Mouse (Mus musculus): ENCODE results near the gene Znrf1. TPM values are rescaled to one million over a fixed set of nuclear protein-coding genes. Genes with fewer than 3 reads are reported as not detected.

Znrf1 gene
- total RNA-seq, 1 experiment: 38.4 TPM

DNA sequence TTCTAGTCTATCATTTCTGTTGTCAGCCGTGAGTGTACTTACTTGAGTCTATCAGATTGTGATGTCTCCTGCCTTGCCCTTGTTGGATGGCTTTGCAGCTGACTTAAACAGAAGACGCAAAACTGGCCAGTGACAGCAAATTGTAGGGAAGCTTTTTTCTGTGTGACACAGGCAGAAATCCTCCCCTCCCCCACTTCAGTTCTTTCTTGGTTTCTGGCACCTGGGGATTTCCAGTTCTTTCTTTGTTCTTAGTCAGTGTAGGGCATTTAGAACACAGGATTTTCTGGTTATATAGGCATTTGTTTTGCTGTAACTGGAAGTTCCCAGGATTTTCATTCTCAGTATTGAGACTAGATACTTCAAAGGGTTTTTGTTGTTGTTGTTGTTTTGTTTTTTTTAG is 34.5 kb downstream of the Znrf1 start:
- no peak for DNase-seq (ENCODE audit: low read depth, low spot score)
- in situ Hi-C loops (cut with MboI; ENCODE audit: low sequenced_read_pairs in 2 of 2, unreplicated experiment in 2 of 2): no loop called here

DNA sequence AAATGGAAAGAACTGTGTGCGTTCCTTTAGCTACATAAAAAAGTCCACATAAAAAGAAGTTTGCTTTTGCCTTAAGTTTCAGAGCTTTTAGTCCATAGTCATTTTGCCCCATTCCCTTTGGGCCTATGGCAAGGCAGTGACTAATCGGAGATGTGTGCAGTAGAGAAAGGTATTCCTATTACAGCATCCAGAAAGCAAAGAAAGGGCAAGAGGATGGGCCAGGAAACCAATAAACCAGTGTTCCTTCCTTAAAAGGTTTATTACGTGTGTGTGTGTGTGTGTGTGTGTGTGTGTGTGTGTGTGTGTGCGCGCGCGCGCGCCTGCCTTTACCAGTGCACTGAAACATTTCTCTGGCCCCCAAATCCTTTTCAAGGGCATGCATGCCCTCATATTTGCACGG is 35.8 kb downstream of the Znrf1 start:
- Histone ChIP-seq H3K4me3 (ENCODE audit: insufficient read depth in 1 of 2, low read depth in 1 of 2, low read length in 2 of 2, poor library complexity in 1 of 2, severe bottlenecking in 1 of 2) (no peak overlapping the region), H3K27ac (ENCODE audit: insufficient read depth, low read depth, low read length, poor library complexity, severe bottlenecking) (no peak overlapping the region), H3K4me1 (ENCODE audit: control insufficient read depth in 2 of 2, insufficient read depth in 2 of 2, low read length in 2 of 2, poor library complexity in 1 of 2) (peaks cover 4 to 16% of the 10 kb centered on the region in 2 experiments; a peak in 3 of 4 replicates), H3K9me3 (ENCODE audit: control insufficient read depth, insufficient read depth, low read depth, low read length) (no peaks in the 10 kb centered on the region), H3K36me3 (ENCODE audit: control insufficient read depth, insufficient read depth, low read length, poor library complexity, severe bottlenecking) (peaks cover 2% of the 10 kb centered on the region; the same call in 1 of the 2 replicates), H3K9ac (ENCODE audit: insufficient read depth, low read depth, low read length, poor library complexity, severe bottlenecking) (no peak overlapping the region)
- in situ Hi-C loops (cut with MboI; ENCODE audit: low sequenced_read_pairs in 2 of 2, unreplicated experiment in 2 of 2): no loop called here
- no peak for DNase-seq (ENCODE audit: low read depth, low spot score)
- TF ChIP-seq ZNF384 (IDR thresholded peaks at IDR 0.05; ENCODE audit: low read depth, low read length) (no peak), HCFC1 (IDR thresholded peaks at IDR 0.05; ENCODE audit: borderline replicate concordance, insufficient read depth, low read length) (no peak), ZC3H11A (IDR thresholded peaks at IDR 0.05; ENCODE audit: borderline replicate concordance, low read depth, low read length) (no peak), MAFK (IDR thresholded peaks at IDR 0.05; ENCODE audit: insufficient read depth, low read depth, low read length) (no peak), CHD2 (IDR thresholded peaks at IDR 0.05; ENCODE audit: low read depth, low read length) (no peak)

More for the DNA sequence above, 34.5 kb downstream of the Znrf1 start:
- Histone ChIP-seq H3K9ac (ENCODE audit: insufficient read depth, low read depth, low read length, poor library complexity, severe bottlenecking) (no peak overlapping the region), H3K27ac (ENCODE audit: insufficient read depth, low read depth, low read length, poor library complexity, severe bottlenecking) (no peak overlapping the region), H3K4me3 (ENCODE audit: insufficient read depth in 1 of 2, low read depth in 1 of 2, low read length in 2 of 2, poor library complexity in 1 of 2, severe bottlenecking in 1 of 2) (no peak overlapping the region), H3K36me3 (ENCODE audit: control insufficient read depth, insufficient read depth, low read length, poor library complexity, severe bottlenecking) (peaks cover 2% of the 10 kb centered on the region; the same call in 1 of the 2 replicates), H3K4me1 (ENCODE audit: control insufficient read depth in 2 of 2, insufficient read depth in 2 of 2, low read length in 2 of 2, poor library complexity in 1 of 2) (peaks cover 9 to 21% of the 10 kb centered on the region in 2 experiments; a peak in 3 of 4 replicates), H3K9me3 (ENCODE audit: control insufficient read depth, insufficient read depth, low read depth, low read length) (no peaks in the 10 kb centered on the region)
- TF ChIP-seq ZNF384 (IDR thresholded peaks at IDR 0.05; ENCODE audit: low read depth, low read length) (no peak), MAFK (IDR thresholded peaks at IDR 0.05; ENCODE audit: insufficient read depth, low read depth, low read length) (no peak), HCFC1 (IDR thresholded peaks at IDR 0.05; ENCODE audit: borderline replicate concordance, insufficient read depth, low read length) (no peak), CHD2 (IDR thresholded peaks at IDR 0.05; ENCODE audit: low read depth, low read length) (no peak), ZC3H11A (IDR thresholded peaks at IDR 0.05; ENCODE audit: borderline replicate concordance, low read depth, low read length) (no peak)

DNA sequence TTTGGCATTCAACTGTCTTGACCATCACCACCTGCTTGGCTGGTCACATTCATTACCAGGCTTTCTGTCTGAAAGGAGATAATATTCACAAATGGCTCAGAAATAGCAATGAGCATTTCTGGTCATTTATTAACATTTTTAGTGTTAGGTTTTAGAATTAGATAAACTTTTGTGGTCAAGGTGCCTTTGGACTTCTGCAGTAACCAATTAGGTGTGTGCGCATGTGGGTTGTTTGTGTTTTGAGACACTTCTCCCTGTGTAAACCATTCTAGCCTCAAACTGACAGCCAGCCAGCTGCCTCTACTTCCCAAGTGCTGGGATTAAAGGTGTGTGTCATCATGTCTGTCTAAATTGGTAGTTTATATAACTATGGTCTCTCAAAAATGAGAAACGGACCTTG is 36.5 kb downstream of the Znrf1 start:
- in situ Hi-C loops (cut with MboI; ENCODE audit: low sequenced_read_pairs in 2 of 2, unreplicated experiment in 2 of 2): no loop called here
- Histone ChIP-seq H3K9ac (ENCODE audit: insufficient read depth, low read depth, low read length, poor library complexity, severe bottlenecking) (no peak overlapping the region), H3K9me3 (ENCODE audit: control insufficient read depth, insufficient read depth, low read depth, low read length) (no peaks in the 10 kb centered on the region), H3K4me3 (ENCODE audit: insufficient read depth in 1 of 2, low read depth in 1 of 2, low read length in 2 of 2, poor library complexity in 1 of 2, severe bottlenecking in 1 of 2) (no peak overlapping the region), H3K36me3 (ENCODE audit: control insufficient read depth, insufficient read depth, low read length, poor library complexity, severe bottlenecking) (peaks cover 2% of the 10 kb centered on the region; the same call in 1 of the 2 replicates), H3K27ac (ENCODE audit: insufficient read depth, low read depth, low read length, poor library complexity, severe bottlenecking) (no peak overlapping the region), H3K4me1 (ENCODE audit: control insufficient read depth in 2 of 2, insufficient read depth in 2 of 2, low read length in 2 of 2, poor library complexity in 1 of 2) (peaks cover 4 to 16% of the 10 kb centered on the region in 2 experiments; a peak in 3 of 4 replicates)
- DNase-seq (ENCODE audit: low read depth, low spot score): no peak
- TF ChIP-seq CHD2 (IDR thresholded peaks at IDR 0.05; ENCODE audit: low read depth, low read length): no peak
- TF ChIP-seq ZNF384 (IDR thresholded peaks at IDR 0.05; ENCODE audit: low read depth, low read length): no peak
- TF ChIP-seq HCFC1 (IDR thresholded peaks at IDR 0.05; ENCODE audit: borderline replicate concordance, insufficient read depth, low read length): no peak
- TF ChIP-seq MAFK (IDR thresholded peaks at IDR 0.05; ENCODE audit: insufficient read depth, low read depth, low read length): no peak
- TF ChIP-seq ZC3H11A (IDR thresholded peaks at IDR 0.05; ENCODE audit: borderline replicate concordance, low read depth, low read length): no peak

GRCm38 (mm10) chr8:111573583-111573982 is 37.7 kb downstream of the Znrf1 start:
- peaks cover 2% of the 10 kb centered on the region; the same call in 1 of the 2 replicates for H3K36me3 ChIP-seq (ENCODE audit: control insufficient read depth, insufficient read depth, low read length, poor library complexity, severe bottlenecking)
- H3K4me3 ChIP-seq (ENCODE audit: insufficient read depth in 1 of 2, low read depth in 1 of 2, low read length in 2 of 2, poor library complexity in 1 of 2, severe bottlenecking in 1 of 2): peak overlapping the region; percentile 42 to 63; a peak in 3 of 4 replicates
- in situ Hi-C loops (cut with MboI; ENCODE audit: low sequenced_read_pairs in 2 of 2, unreplicated experiment in 2 of 2): no loop called here
- peak; percentile 60 for DNase-seq (ENCODE audit: low read depth, low spot score)
- H3K9me3 ChIP-seq (ENCODE audit: control insufficient read depth, insufficient read depth, low read depth, low read length): no peaks in the 10 kb centered on the region
- no peak overlapping the region for H3K27ac ChIP-seq (ENCODE audit: insufficient read depth, low read depth, low read length, poor library complexity, severe bottlenecking)
- peaks cover 2 to 10% of the 10 kb centered on the region in 2 experiments; a peak in 3 of 4 replicates for H3K4me1 ChIP-seq (ENCODE audit: control insufficient read depth in 2 of 2, insufficient read depth in 2 of 2, low read length in 2 of 2, poor library complexity in 1 of 2)
- H3K9ac ChIP-seq (ENCODE audit: insufficient read depth, low read depth, low read length, poor library complexity, severe bottlenecking): no peak overlapping the region
- TF ChIP-seq HCFC1 (IDR thresholded peaks at IDR 0.05; ENCODE audit: borderline replicate concordance, insufficient read depth, low read length): no peak
- no peak for TF ChIP-seq CHD2 (IDR thresholded peaks at IDR 0.05; ENCODE audit: low read depth, low read length)
- no peak for TF ChIP-seq ZC3H11A (IDR thresholded peaks at IDR 0.05; ENCODE audit: borderline replicate concordance, low read depth, low read length)
- TF ChIP-seq MAFK (IDR thresholded peaks at IDR 0.05; ENCODE audit: insufficient read depth, low read depth, low read length): no peak
- TF ChIP-seq ZNF384 (IDR thresholded peaks at IDR 0.05; ENCODE audit: low read depth, low read length): no peak
